Mouse (Mus musculus) thymus, postnatal 4 days (tissue): ENCODE measurements at regions not wholly inside any gene's neighbourhood (a gene's known extent, or its start where the extent isn't known, plus 50 kb on each side); places are given as distances from the start of the nearest gene placed in this dataset.

Source experiments
- DNase-seq: peaks from one replicate; pipeline ENCODE4 v3.0.0; 2021

- DNase-seq: no peak
These were observed 51.3 kb upstream of the Nhs start for GRCm38 (mm10) chrX:162210848-162211247.
